Mouse (Mus musculus) left cerebral cortex, postnatal 25 days (tissue): ENCODE data around the gene Lmod3. TPM values are rescaled to one million over a fixed set of nuclear protein-coding genes. Genes with fewer than 3 reads are reported as not detected.

Experiments
- DNase-seq, 2 experiments: peaks; one replicate each; pipeline ENCODE4 v3.0.0; 2022; ENCODE audit warnings: low spot score in 2 of 2, mixed read lengths in 1 of 2
- intact Hi-C: fragments of 180-260 bp; cut with DNase I; formaldehyde crosslinking; loops from one replicate; pipeline ENCODE4 v1.15.1; 2025
- total RNA-seq, 2 experiments: library from RNA; stranded (reverse); gene quantifications; 2 replicates each; pipeline ENCODE4 v1.2.3; 2021

Gene Lmod3
- total RNA-seq: not detected

DNA sequence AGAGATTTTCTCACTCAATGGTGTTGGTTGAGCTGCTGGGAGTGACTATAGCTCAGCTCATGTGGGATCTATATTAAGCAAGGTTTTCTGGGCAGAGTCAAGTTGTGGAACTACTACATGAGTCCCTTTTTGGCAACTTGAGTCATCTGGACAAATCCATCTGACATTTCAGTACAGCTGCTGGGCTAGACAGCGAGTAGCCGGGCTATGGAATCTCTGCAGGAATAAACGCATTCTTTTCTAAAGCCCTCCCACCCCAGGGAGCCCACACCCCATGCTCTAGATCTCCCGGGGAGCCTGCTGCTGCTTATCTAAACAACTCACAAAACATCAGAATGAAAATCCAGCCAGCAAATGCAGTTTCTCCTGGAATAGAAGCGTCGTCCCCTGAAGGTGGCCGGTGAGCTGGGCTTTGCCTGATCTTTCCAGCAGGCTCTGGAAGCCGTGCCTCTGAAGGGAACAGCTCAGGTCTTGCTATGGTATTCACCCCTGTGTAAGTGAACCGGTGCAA is at the start of gene Lmod3:
Gene Lmod3, minus strand, starts transcription at position 49 of the 511 bp plus-strand sequence.
- peak; percentile 7 to 73 for DNase-seq
- intact Hi-C loops: loop anchor here (2.0 to 5.0 kb wide), 2 partner anchors 270 to 490 kb away; no protein-coding TSS in a partner anchor

- DNase-seq: no peak
- intact Hi-C loops: no loop called here
These were observed 49.7 kb upstream of the Lmod3 start for GRCm38 (mm10) chr6:97302303-97302702.

- DNase-seq: no peak
- intact Hi-C loops: no loop called here
These were observed 48.1 kb upstream of the Lmod3 start for GRCm38 (mm10) chr6:97300659-97301058.

- intact Hi-C loops: no loop called here
- DNase-seq: no peak
These were observed 47.6 kb upstream of the Lmod3 start for GRCm38 (mm10) chr6:97300180-97300579.

GRCm38 (mm10) chr6:97297151-97297550 is 44.6 kb upstream of the Lmod3 start:
- intact Hi-C loops: no loop called here

DNA sequence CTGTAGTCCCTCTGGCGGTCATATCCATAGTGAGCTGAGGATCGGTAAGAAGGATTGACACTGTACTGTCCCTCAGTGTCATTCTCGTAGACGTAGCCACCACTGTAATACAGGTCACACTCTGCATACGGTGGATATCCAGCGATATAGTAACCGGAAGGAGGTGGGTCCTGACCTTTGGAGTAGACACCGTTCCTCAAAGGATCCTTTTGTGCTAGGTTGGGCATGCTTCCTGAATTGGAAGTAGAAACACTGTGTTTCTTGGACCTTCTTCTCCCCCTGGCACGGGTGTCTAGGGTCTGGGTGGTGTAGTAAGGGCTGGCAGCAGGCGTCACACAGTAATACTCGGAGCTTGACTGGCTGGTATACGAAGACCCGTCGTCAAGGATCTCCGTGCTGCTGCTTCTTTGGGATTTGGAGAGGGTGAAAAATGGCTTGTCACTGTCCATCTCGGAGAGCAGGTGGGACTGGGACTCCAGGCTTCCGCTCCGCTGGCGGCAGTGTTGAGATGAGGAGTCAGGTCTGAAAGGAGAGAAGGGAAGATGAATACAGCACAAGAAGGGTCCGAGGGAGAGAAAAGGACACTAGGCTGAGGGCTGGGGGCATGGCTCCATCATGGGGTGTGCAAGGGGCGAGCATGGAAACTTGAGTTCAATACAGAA is 43.4 kb upstream of the Lmod3 start:
- intact Hi-C loops: no loop called here
- DNase-seq: no peak

More at GRCm38 (mm10) chr6:97297151-97297550, 44.6 kb upstream of the Lmod3 start:
- no peak for DNase-seq

GRCm38 (mm10) chr6:97295416-97295815 is 42.9 kb upstream of the Lmod3 start:
- DNase-seq: no peak
- intact Hi-C loops: no loop called here

- intact Hi-C loops: no loop called here
- no peak for DNase-seq
These were observed 41.4 kb upstream of the Lmod3 start for GRCm38 (mm10) chr6:97293667-97294569.

DNA sequence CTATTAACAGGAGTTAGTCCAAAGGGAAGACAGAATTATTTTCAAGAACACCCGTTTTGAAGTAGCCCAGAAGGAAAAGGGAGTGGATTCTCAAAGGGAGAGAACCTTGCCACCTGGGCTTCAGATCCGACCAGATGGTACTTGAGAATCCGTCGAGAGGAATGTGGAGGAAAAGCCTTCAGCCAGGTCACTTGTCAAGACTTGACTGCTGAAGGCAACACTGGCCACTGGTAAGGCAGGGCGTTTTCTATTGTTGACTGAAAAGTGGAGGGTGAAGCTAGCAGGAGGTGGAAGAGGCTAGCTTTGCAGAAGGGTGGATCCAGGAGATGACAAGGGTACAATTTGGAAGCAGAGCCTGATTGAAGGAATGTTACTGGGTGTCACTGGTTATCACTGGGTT is 40.3 kb upstream of the Lmod3 start:
- DNase-seq: no peak
- intact Hi-C loops: no loop called here

DNA sequence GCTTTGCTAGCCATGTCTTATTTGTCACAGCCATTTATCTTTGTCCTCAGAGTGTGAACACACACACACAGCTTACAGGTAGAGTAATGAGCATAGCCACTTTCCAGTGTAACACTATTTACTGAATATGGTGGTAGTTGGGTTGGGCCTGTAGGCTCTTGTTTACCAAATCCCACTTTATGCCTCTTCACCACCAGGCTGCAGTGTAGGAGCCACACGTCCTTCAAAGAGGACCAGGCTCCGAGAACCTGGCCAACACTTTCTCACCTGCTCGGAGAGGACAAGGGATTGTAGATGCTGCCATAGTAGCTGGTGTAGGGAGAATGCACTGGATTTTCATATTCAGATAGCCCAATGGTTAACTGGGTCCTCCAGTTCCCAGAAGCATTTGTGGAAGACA is 39.5 kb upstream of the Lmod3 start:
- intact Hi-C loops: no loop called here
- DNase-seq: no peak

DNA sequence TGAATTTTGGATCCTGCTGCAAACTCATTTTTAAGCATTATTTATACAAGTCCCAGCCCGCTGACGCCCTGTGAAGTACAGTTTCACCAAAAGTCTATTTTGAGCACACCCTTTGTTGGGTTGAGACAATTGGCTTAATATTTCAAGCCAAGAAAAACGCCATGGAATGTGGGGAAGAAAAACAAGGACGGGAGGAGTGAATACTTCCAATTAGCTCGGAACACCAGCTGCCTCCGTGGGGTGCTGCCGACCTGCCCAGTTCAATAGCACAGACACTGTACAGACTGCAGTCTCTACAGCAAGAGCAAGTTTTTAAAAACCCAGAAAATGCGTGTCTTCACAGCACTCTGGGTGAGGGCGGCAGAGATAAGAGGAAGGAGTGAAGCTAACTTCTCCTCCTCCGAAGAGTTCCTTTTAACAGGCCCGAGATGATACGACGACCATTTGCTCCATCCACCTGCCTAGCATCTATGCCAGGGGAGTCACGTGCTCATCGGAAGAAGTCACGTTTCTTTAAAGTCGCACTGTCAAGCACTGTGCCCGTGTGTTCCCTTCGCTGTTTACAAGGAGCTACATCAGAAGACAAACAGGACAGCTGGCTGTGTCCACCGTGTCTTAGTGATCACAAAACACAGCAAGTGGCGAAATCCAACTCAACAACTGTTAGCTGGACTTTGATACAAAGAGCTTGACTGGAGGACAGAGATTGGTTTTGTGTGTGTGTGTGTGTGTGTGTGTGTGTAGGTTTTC is 38.8 kb upstream of the Lmod3 start:
- DNase-seq: peak in 1 of 2 experiments; percentile 9
- intact Hi-C loops: no loop called here

DNA sequence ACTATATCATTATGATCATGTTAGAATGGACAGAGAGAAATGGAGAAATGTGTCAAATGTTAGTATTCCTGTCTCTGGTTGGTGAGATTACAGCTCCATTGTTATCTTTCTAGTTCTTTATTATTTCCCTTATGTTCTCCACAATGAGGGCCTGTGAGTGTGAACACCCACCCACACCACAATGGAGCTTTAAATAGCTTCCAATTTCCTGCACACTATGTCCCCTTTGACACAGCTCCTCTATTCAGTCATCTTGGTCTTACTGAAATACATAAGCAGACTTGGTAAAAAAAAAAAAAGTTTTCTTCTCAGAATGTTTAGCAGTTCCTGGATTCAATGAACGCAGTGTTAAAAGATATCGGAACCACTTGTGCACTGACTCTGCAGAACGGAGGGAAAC is 38.1 kb upstream of the Lmod3 start:
- no peak for DNase-seq
- intact Hi-C loops: no loop called here

DNA sequence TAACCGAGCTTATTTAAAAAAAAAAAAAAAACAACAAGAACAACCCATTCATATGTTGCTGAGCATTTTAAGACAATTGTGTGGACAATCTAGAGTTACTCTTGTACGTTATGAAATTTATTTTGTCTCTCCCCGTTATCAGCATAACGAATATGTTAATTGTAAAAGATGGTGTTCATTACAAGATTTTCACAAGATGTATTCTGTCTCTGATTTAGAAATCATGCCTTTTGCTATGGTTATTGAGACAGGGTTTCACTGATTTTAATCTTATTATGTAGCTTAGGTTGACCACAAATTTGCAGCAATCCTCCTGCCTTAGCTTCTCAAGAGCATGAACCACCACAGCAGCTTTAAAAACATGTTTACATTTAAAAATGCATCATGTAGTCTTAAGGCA is 37.3 kb upstream of the Lmod3 start:
- intact Hi-C loops: no loop called here
- no peak for DNase-seq

DNA sequence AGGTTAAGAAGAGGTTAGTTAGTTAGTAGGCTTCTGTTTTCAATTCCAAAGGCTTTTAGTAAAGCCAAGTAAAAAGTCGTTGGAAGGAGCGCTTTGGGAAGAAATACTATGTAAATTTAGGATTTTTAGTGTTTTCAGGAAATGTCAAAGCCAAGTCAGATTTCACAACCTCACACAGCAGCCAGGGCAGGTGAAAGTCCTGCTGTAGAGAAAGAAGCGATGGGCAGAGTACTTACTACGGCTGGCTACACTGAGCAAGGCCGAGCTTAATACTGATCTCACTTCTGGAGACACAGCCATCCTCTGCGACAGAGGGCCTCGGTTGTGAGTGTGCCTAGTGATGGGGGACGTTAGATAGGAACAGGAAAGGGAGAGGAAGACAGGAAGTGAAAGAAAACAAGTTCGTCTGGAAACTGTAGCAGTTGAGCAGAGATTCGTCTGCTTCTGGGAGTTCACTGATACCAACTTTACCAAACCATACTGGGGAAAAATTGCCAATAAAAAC is 36.8 kb upstream of the Lmod3 start:
- no peak for DNase-seq
- intact Hi-C loops: no loop called here

- intact Hi-C loops: no loop called here
- no peak for DNase-seq
These were observed 35.7 kb upstream of the Lmod3 start for GRCm38 (mm10) chr6:97288047-97288855.

DNA sequence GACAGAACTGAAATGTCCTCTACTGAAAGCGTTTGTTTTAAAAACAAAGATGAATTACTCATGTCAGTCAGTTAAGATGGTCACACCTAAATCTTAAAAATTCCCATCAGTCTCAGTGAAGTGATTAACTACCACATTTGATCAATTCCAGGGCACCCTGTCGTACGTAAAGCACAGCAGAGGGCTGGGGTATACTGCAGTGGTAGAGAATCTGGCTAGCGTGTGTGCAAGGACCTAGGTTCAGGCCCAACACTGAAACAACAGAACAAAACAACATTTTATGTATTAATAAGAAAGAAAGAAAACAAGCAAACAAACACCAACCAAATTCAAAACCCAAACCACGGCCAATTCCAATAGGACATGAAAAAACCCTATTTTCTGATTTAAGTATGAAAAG is 33.8 kb upstream of the Lmod3 start:
- DNase-seq: no peak
- intact Hi-C loops: no loop called here

GRCm38 (mm10) chr6:97283676-97284075 is 31.1 kb upstream of the Lmod3 start:
- intact Hi-C loops: no loop called here
- DNase-seq: no peak

GRCm38 (mm10) chr6:97278878-97279277 is 26.3 kb upstream of the Lmod3 start:
- intact Hi-C loops: loop anchor here (1.0 to 10.0 kb wide), 4 partner anchors 135 to 716 kb away; no protein-coding TSS in a partner anchor
- DNase-seq: no peak
